ENCODE assay signal across 8 mouse cellular contexts in genomic region chr2:106695734-106696022, GRCm38 (mm10). TPM values are rescaled to one million over a fixed set of nuclear protein-coding genes. Genes with fewer than 3 reads are reported as not detected.
DNase-seq lines count a peak whose midpoint lies in the region; ATAC-seq lines count a peak whose summit lies in the region.

No protein-coding gene starts in this region.

- peak overlapping the region; percentile 76 for H3K4me2 ChIP-seq in forebrain, embryonic 16.5 days (ENCODE audit: low read length)
- H3K4me2 ChIP-seq in liver, embryonic 13.5 days = peak overlapping the region; percentile 87

- H3K27ac ChIP-seq in heart, embryonic 10.5 days = peak overlapping the region; percentile 99
- H3K27ac ChIP-seq in forebrain, embryonic 16.5 days (ENCODE audit: low read length) = peak overlapping the region; percentile 100
- no peak overlapping the region for H3K27ac ChIP-seq in liver, embryonic 13.5 days

- H3K36me3 ChIP-seq in heart, embryonic 10.5 days = peaks cover 9% of the 10 kb centered on the region; the same call in 1 of the 2 replicates
- H3K36me3 ChIP-seq in forebrain, embryonic 16.5 days (ENCODE audit: control insufficient read depth, insufficient read depth) = no peaks in the 10 kb centered on the region
- H3K36me3 ChIP-seq in liver, embryonic 13.5 days = no peaks in the 10 kb centered on the region

- intact Hi-C loops in heart, postnatal 14 days (cut with DNase I) = loop anchor here (5.0 to 10.0 kb wide), 2 partner anchors 62 to 259 kb away; no protein-coding TSS in a partner anchor

- H3K4me3 ChIP-seq in heart, embryonic 10.5 days = peak overlapping the region; percentile 97
- peak overlapping the region; percentile 94 for H3K4me3 ChIP-seq in forebrain, embryonic 16.5 days (replicated peaks; ENCODE audit: low read length)
- peak overlapping the region; percentile 64 for H3K4me3 ChIP-seq in liver, embryonic 13.5 days (replicated peaks)

- H3K9me3 ChIP-seq in heart, embryonic 10.5 days = no peaks in the 10 kb centered on the region
- no peaks in the 10 kb centered on the region for H3K9me3 ChIP-seq in forebrain, embryonic 16.5 days (ENCODE audit: control insufficient read depth, low read length)
- no peaks in the 10 kb centered on the region for H3K9me3 ChIP-seq in liver, embryonic 13.5 days (replicated peaks)

- H3K27me3 ChIP-seq in heart, embryonic 10.5 days (ENCODE audit: insufficient read depth, poor library complexity, severe bottlenecking) = no peaks in the 10 kb centered on the region
- no peaks in the 10 kb centered on the region for H3K27me3 ChIP-seq in forebrain, embryonic 16.5 days (replicated peaks; ENCODE audit: control insufficient read depth, insufficient read depth, low read length)
- peaks cover 61% of the 10 kb centered on the region for H3K27me3 ChIP-seq in liver, embryonic 13.5 days

- DNase-seq in heart, embryonic 10.5 days (ENCODE audit: low spot score) = no peak
- no peak for DNase-seq in heart, postnatal 14 days
- DNase-seq in ES-CJ7 (ENCODE audit: low read depth, low spot score) = peak; percentile 18
- no peak for DNase-seq in liver, embryonic 13.5 days
- no peak for DNase-seq in thymus, postnatal 36 days
- no peak for DNase-seq in urinary bladder, postnatal 4 days (ENCODE audit: low spot score in 2 of 2)
- no peak for DNase-seq in Muller cell, postnatal 12 days (ENCODE audit: inconsistent ontology term)

- peaks cover 10% of the 10 kb centered on the region; the same call in 1 of the 2 replicates for H3K4me1 ChIP-seq in heart, embryonic 10.5 days
- H3K4me1 ChIP-seq in forebrain, embryonic 16.5 days (replicated peaks; ENCODE audit: control insufficient read depth, insufficient read depth, low read length) = peaks cover 29% of the 10 kb centered on the region
- peaks cover 11% of the 10 kb centered on the region; the same call in 1 of the 2 replicates for H3K4me1 ChIP-seq in liver, embryonic 13.5 days (replicated peaks)

- no peak for ATAC-seq in forebrain, embryonic 16.5 days
- no peak for ATAC-seq in liver, embryonic 13.5 days (ENCODE audit: low read depth)

- 1% methylated on average over 13 of the region's 13 CpGs for WGBS in heart, embryonic 10.5 days
- WGBS in forebrain, embryonic 16.5 days = under 1% methylated on average over 13 of the region's 13 CpGs
- 4% methylated on average over 13 of the region's 13 CpGs for WGBS in liver, embryonic 13.5 days (ENCODE audit: insufficient replicate concordance)

- peak overlapping the region; percentile 100 for H3K9ac ChIP-seq in forebrain, embryonic 16.5 days (replicated peaks; ENCODE audit: low read depth, low read length)
- H3K9ac ChIP-seq in liver, embryonic 13.5 days = no peak overlapping the region

RNA-seq across cellular contexts. Expression of gene Mpped2, which starts 2.6 kb away (rescaled TPM):
- polyA plus RNA-seq in heart, embryonic 10.5 days (2016; fragmentation: Nextera tagmentation; extraction: Ambion mirVana) = 130 and 173 TPM in 2 replicates
- total RNA-seq in heart, postnatal 14 days (2021) = 10 to 100 TPM; 14.8 to 22.1 TPM
- polyA plus RNA-seq in forebrain, embryonic 16.5 days (2015; fragmentation: Nextera tagmentation; extraction: Ambion mirVana) = 187 and 199 TPM in 2 replicates
- 3.4 and 3.9 TPM in 2 replicates for polyA plus RNA-seq in liver, embryonic 13.5 days (2015; fragmentation: Nextera tagmentation; extraction: Ambion mirVana)

Comparison
In these comparisons a context has a peak if more than half of its experiments do, and no peak if none do; other contexts are left out.
1. RNA of gene Mpped2, which starts 2.6 kb away (polyA plus RNA-seq): 187 to 199 TPM in forebrain, embryonic 16.5 days and 130 to 173 TPM in heart, embryonic 10.5 days; 3.4 to 3.9 TPM in liver, embryonic 13.5 days; every median in the first group is over 10 times any median in the second.
2. Peak in every context shown above with its lines, with median percentiles within 50 percentile points of each other: H3K4me3 ChIP-seq.